Mouse (Mus musculus) frontal cortex, postnatal 10 days (tissue): ENCODE data around the gene Pcbp3.
A peak's percentile ranks its signal among the peaks of the same experiment; 100 is the strongest.

Experiments used
- DNase-seq, 2 experiments: peaks; one replicate each; pipeline ENCODE4 v3.0.0; 2022; ENCODE audit warnings: low spot score in 2 of 2, mixed read lengths in 1 of 2

Gene Pcbp3

GRCm38 (mm10) chr10:76731621-76732239 is 230.0 kb downstream of the Pcbp3 start:
- peak in 1 of 2 experiments; percentile 8 for DNase-seq

GRCm38 (mm10) chr10:76729631-76730620 is 231.8 kb downstream of the Pcbp3 start:
- DNase-seq: peak in 1 of 2 experiments; percentile 43

- DNase-seq: peak in 1 of 2 experiments; percentile 68
Measured at GRCm38 (mm10) chr10:76728369-76728768, 233.3 kb downstream of the Pcbp3 start.

- no peak for DNase-seq
Measured at GRCm38 (mm10) chr10:76727301-76727700, 234.4 kb downstream of the Pcbp3 start.

GRCm38 (mm10) chr10:76726866-76727265 is 234.8 kb downstream of the Pcbp3 start:
- no peak for DNase-seq

GRCm38 (mm10) chr10:76725682-76726285 is 235.9 kb downstream of the Pcbp3 start, which contains the start of gene Col6a1:
Col6a1 (minus strand) TSS chr10:76726168.
- no peak for DNase-seq

GRCm38 (mm10) chr10:76725097-76725496 is 236.6 kb downstream of the Pcbp3 start:
- DNase-seq: no peak

GRCm38 (mm10) chr10:76724231-76724736 is 237.4 kb downstream of the Pcbp3 start:
- DNase-seq: no peak

- DNase-seq: no peak
Measured at GRCm38 (mm10) chr10:76722751-76723450, 238.8 kb downstream of the Pcbp3 start.

GRCm38 (mm10) chr10:76721746-76722145 is 239.9 kb downstream of the Pcbp3 start:
- no peak for DNase-seq

GRCm38 (mm10) chr10:76721216-76721615 is 240.5 kb downstream of the Pcbp3 start:
- no peak for DNase-seq

- no peak for DNase-seq
Measured at GRCm38 (mm10) chr10:76717631-76718030, 244.1 kb downstream of the Pcbp3 start.

GRCm38 (mm10) chr10:76717026-76717425 is 244.7 kb downstream of the Pcbp3 start:
- DNase-seq: no peak

- peak in 1 of 2 experiments; percentile 50 for DNase-seq
Measured at GRCm38 (mm10) chr10:76714303-76714702, 247.4 kb downstream of the Pcbp3 start.

- DNase-seq: no peak
Measured at GRCm38 (mm10) chr10:76712500-76712899, 249.2 kb downstream of the Pcbp3 start.
